Comparison of ENCODE assay signal across 8 mouse cellular contexts in the genomic region with DNA sequence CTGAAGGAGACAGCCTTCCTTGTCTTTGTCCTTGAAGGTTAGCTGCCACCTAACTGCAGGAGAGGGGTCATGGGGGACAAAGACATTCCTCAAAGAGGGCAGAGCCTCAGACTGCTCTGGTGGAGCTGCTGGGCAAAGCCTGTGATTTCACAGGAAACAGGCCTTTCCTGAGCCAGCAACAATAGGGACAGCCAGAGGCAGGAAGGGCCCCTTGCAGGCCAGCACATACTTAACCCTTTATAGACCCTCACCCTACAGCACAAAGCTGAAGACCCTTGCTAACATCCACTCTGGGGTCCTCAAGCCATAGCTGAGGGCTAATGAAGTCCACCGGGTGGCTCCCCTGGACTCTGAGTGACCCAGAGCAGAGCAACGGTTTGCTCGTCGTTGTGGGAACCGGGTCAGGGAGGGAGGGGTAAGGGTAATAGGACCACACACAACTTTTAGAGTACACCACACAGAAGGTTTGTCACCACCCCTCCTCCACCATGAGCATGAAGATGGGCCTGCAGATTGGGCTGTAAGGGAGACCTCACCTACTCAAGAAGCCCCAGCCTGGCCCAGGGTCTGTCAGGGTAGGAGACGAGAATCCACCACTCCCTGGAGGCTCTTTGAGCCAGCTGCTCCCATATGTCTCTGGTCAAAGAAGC. TPM values are rescaled to one million over a fixed set of nuclear protein-coding genes. Genes with fewer than 3 reads are reported as not detected.
DNase-seq lines count a peak whose midpoint lies in the region; ATAC-seq lines count a peak whose summit lies in the region.

No protein-coding gene starts in this region.

- peak overlapping the region; percentile 25; the same call in 1 of the 2 replicates for H3K9ac ChIP-seq in embryonic facial prominence, embryonic 12.5 days
- peak overlapping the region; percentile 49 for H3K9ac ChIP-seq in intestine, embryonic 16.5 days (ENCODE audit: low read depth, low read length)

- peaks cover 17% of the 10 kb centered on the region for H3K4me1 ChIP-seq in embryonic facial prominence, embryonic 12.5 days
- peaks cover 24% of the 10 kb centered on the region for H3K4me1 ChIP-seq in intestine, embryonic 16.5 days (ENCODE audit: control insufficient read depth, insufficient read depth, low read length)

- 0 out of 2 replicates have a peak, but pooled peaks have one; percentile 31 for ATAC-seq in embryonic facial prominence, embryonic 12.5 days (ENCODE audit: insufficient number of reproducible peaks, insufficient read depth, low FRiP score, low TSS enrichment)
- peak; percentile 70 for ATAC-seq in intestine, embryonic 16.5 days

- H3K36me3 ChIP-seq in embryonic facial prominence, embryonic 12.5 days = no peaks in the 10 kb centered on the region
- no peaks in the 10 kb centered on the region for H3K36me3 ChIP-seq in intestine, embryonic 16.5 days (ENCODE audit: control insufficient read depth, insufficient read depth, low read length)

- H3K4me3 ChIP-seq in embryonic facial prominence, embryonic 12.5 days = no peak overlapping the region
- H3K4me3 ChIP-seq in intestine, embryonic 16.5 days (ENCODE audit: low read length) = no peak overlapping the region

- H3K9me3 ChIP-seq in embryonic facial prominence, embryonic 12.5 days = no peaks in the 10 kb centered on the region
- no peaks in the 10 kb centered on the region for H3K9me3 ChIP-seq in intestine, embryonic 16.5 days (ENCODE audit: control insufficient read depth, low read length)

- DNase-seq in ZHBTc4 (ENCODE audit: low read depth, low spot score) = peak; percentile 38
- DNase-seq in lung, adult 18-20 months = peak; percentile 59 to 73
- DNase-seq in yolk sac, embryonic 10.5 days (ENCODE audit: low spot score) = peak; percentile 49
- DNase-seq in right cerebral cortex, adult 18-20 months = no peak
- DNase-seq in c-Kit-positive CD71-positive TER-119-positive erythroid progenitor cells, embryonic 14.5 days (ENCODE audit: low spot score) = no peak
- no peak for DNase-seq in thymus, postnatal 36 days

- 14% methylated on average over 6 of the region's 6 CpGs for WGBS in embryonic facial prominence, embryonic 12.5 days
- WGBS in intestine, embryonic 16.5 days = 21% methylated on average over 6 of the region's 6 CpGs

- no peaks in the 10 kb centered on the region for H3K27me3 ChIP-seq in embryonic facial prominence, embryonic 12.5 days
- no peaks in the 10 kb centered on the region for H3K27me3 ChIP-seq in intestine, embryonic 16.5 days (replicated peaks; ENCODE audit: control insufficient read depth, insufficient read depth, low read length)

- no peak overlapping the region for H3K4me2 ChIP-seq in embryonic facial prominence, embryonic 12.5 days (replicated peaks)
- no peak overlapping the region for H3K4me2 ChIP-seq in intestine, embryonic 16.5 days (ENCODE audit: low read depth, low read length)

- H3K27ac ChIP-seq in embryonic facial prominence, embryonic 12.5 days = peak overlapping the region; percentile 75
- peak overlapping the region; percentile 85 for H3K27ac ChIP-seq in intestine, embryonic 16.5 days (ENCODE audit: low read length)

RNA-seq across cellular contexts. Expression of gene Piezo1, which starts 33.5 kb away (rescaled TPM):
- polyA plus RNA-seq in embryonic facial prominence, embryonic 12.5 days (2016; fragmentation: Nextera tagmentation; extraction: Ambion mirVana) = 11.6 and 16.7 TPM in 2 replicates
- polyA plus RNA-seq in intestine, embryonic 16.5 days (2015; fragmentation: Nextera tagmentation; extraction: Ambion mirVana) = 9.8 and 11.3 TPM in 2 replicates

RNA-seq across cellular contexts. Expression of gene Ctu2, which starts 41.7 kb away (rescaled TPM):
- polyA plus RNA-seq in embryonic facial prominence, embryonic 12.5 days (2016; fragmentation: Nextera tagmentation; extraction: Ambion mirVana) = 69.9 and 76.8 TPM in 2 replicates
- 37.9 and 43.6 TPM in 2 replicates for polyA plus RNA-seq in intestine, embryonic 16.5 days (2015; fragmentation: Nextera tagmentation; extraction: Ambion mirVana)

RNA-seq across cellular contexts. Expression of gene Rnf166, which starts 41.8 kb away (rescaled TPM):
- polyA plus RNA-seq in embryonic facial prominence, embryonic 12.5 days (2016; fragmentation: Nextera tagmentation; extraction: Ambion mirVana) = 46.8 and 49.9 TPM in 2 replicates
- 29.2 and 30.4 TPM in 2 replicates for polyA plus RNA-seq in intestine, embryonic 16.5 days (2015; fragmentation: Nextera tagmentation; extraction: Ambion mirVana)

RNA-seq across cellular contexts. Expression of gene Cdt1, which starts 50.1 kb away (rescaled TPM):
- polyA plus RNA-seq in embryonic facial prominence, embryonic 12.5 days (2016; fragmentation: Nextera tagmentation; extraction: Ambion mirVana) = 41.2 and 41.6 TPM in 2 replicates
- polyA plus RNA-seq in intestine, embryonic 16.5 days (2015; fragmentation: Nextera tagmentation; extraction: Ambion mirVana) = 36.2 and 40.0 TPM in 2 replicates

RNA-seq across cellular contexts. Expression of gene Snai3, which starts 57.1 kb away (rescaled TPM):
- 0.45 and 0.73 TPM in 2 replicates for polyA plus RNA-seq in embryonic facial prominence, embryonic 12.5 days (2016; fragmentation: Nextera tagmentation; extraction: Ambion mirVana)
- 0.73 and 0.83 TPM in 2 replicates for polyA plus RNA-seq in intestine, embryonic 16.5 days (2015; fragmentation: Nextera tagmentation; extraction: Ambion mirVana)

Comparison
In these comparisons a context has a peak if more than half of its experiments do, and no peak if none do; other contexts are left out.
1. DNase-seq: peak in ZHBTc4 (single experiment), lung, adult 18-20 months (2 of 2) and yolk sac, embryonic 10.5 days (single experiment); none in right cerebral cortex, adult 18-20 months (single experiment), c-Kit-positive CD71-positive TER-119-positive erythroid progenitor cells, embryonic 14.5 days (single experiment) and thymus, postnatal 36 days (0 of 2).